Mouse (Mus musculus) kidney, adult 11 months (tissue): ENCODE measurements at regions not wholly inside any gene's neighbourhood (a gene's known extent, or its start where the extent isn't known, plus 50 kb on each side); places are given as distances from the start of the nearest gene placed in this dataset.

Experiments
- DNase-seq: peaks from one replicate; pipeline ENCODE4 v3.0.0; 2022

GRCm38 (mm10) chr10:83819266-83819949 lies 96.7 kb downstream of the 1500009L16Rik start:
- DNase-seq: peak; percentile 46

DNA sequence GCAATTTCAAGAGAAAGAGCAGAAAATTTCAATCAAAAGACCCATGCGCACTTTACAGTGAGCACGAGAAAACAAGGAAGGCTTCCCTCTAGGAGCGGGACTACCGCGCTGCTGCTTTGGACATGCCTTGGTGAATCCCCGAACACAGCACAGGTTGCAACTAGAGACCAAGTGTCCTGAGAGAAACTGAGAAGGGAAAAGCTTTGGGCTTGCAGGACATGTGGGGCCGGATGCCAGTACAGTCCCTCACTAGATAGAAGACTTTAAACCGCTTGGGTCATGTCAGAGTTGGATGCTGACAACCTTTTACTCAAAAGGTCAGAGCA lies 97.2 kb downstream of the 1500009L16Rik start:
- no peak for DNase-seq

DNA sequence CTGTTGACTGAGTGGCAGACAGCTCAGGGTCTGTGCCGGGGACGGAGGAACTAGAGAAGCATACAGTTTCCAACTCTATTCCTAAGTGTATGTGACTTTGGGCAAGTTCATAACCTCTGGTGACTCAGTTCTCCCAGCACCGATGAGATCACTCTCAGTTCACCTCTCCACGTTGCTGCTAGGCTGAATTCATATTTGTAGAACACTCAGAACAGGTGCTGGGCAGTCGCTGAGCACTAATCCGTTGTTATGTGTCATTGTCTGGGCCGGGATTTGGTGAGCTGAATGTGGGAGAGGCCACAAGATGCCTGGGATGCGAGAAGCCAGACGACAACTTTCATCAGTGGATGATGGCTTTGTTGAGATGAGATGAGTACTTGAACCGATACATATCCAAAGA lies 98.4 kb downstream of the 1500009L16Rik start:
- DNase-seq: no peak

DNA sequence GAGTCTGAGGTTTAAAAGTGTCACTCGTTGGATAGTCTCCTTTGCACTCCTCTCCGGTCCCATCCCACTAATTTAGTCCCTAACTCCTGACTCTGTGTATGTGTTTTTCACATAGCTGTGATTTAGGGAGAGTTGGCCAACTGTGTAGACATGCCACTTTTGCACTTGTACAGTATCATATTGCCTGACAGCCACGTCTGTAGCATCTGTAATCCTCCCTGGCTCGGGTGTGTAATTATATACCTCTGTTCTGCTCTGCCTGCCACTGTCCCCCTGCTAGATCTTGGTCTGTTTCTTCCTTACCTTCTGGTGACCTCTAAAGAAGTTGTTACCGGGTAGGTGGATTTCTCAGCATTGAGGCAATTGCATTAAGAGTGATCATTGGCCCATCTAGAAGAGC lies 103.4 kb downstream of the 1500009L16Rik start:
- no peak for DNase-seq

GRCm38 (mm10) chr10:83836351-83836750 lies 113.7 kb downstream of the 1500009L16Rik start:
- DNase-seq: peak; percentile 11

GRCm38 (mm10) chr10:83840226-83840625 lies 117.6 kb downstream of the 1500009L16Rik start:
- no peak for DNase-seq

GRCm38 (mm10) chr10:83850881-83851280 lies 128.2 kb downstream of the 1500009L16Rik start:
- no peak for DNase-seq

DNA sequence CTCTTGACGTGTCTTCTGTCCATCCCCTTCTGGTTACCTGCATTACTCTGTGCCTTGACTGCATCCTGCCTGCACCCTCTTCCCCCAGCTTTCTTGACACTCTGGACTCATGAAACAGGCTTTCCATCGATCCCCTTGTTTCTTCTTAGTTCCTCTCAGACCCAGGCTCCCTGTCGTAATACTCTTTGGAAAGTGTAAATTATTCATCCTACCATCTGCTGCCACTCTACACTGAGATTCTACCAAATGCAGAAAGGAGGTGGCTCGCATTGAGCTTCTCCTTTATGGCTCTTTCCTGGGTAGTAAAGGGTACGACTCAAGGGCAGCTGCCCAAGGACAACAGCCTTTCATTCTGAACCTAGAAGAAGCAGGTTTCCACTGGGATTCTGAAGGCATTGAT lies 129.5 kb downstream of the 1500009L16Rik start:
- DNase-seq: no peak

- DNase-seq: no peak
Observed at GRCm38 (mm10) chr10:83852806-83853205, 130.1 kb downstream of the 1500009L16Rik start.

DNA sequence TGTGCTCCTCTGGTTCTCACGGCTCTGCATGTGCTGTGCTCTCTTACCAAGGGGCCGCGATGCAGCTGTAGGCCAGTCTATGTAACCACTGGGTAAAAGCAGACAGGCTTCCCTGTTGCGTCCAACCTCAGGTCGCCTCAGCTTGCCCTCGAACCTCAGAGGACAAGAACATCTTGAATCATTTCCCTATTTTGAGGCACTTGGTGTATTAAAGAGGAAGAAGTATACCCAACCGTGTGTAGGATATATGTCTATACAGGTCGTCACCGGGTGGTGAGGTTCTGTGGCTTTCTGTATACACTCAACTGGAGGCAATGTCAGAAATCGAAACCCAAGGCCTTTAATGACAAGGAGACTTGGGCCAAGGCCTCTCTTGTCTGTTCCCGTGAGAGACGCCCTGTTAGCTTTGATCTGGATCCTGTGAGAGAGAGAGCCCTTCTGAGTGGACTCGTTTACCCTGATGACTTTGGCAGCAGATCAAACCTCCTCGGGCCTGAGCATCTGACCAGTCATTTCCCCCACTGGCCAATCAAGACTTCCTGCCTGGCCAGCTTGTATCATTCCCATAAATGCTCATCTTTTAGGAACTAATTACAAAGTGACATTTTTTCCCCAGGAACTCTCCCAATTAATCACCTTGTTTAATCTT lies 135.3 kb downstream of the 1500009L16Rik start:
- peak; percentile 21 for DNase-seq

GRCm38 (mm10) chr10:83858689-83859088 lies 136.0 kb downstream of the 1500009L16Rik start:
- no peak for DNase-seq

GRCm38 (mm10) chr10:83859633-83860032 lies 137.0 kb downstream of the 1500009L16Rik start:
- peak; percentile 46 for DNase-seq

DNA sequence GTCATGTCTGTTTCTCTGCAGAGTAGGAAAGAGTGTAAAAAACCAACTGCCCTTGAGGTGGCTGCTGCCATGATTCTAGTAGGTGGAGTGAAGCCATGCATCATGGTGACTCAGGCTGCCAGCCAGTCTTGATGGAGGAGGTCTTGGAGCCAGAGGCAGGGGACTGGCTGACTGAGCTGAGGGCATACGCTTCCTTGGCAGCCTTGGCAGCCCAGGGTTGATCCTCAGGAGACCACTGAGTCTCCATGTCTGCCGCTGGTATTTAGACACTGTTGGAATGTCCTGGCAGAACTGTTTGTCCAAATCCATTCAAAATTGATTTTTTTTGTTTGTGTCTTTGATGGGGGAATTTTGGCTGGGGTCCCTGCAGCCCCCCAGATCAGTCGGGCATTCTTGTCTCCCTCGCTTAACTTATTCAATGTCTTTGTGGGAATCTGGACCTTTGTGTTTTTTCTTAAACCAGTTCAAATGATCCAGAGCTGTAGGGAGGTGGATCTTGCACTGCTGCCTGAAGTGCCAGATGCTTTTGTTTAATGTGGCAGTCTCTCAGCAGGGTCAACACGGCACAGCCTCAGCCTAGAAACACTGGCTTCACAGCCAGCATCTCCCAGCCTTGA lies 139.0 kb downstream of the 1500009L16Rik start:
- no peak for DNase-seq

- no peak for DNase-seq
Observed at GRCm38 (mm10) chr10:83864591-83864990, 141.9 kb downstream of the 1500009L16Rik start.

DNA sequence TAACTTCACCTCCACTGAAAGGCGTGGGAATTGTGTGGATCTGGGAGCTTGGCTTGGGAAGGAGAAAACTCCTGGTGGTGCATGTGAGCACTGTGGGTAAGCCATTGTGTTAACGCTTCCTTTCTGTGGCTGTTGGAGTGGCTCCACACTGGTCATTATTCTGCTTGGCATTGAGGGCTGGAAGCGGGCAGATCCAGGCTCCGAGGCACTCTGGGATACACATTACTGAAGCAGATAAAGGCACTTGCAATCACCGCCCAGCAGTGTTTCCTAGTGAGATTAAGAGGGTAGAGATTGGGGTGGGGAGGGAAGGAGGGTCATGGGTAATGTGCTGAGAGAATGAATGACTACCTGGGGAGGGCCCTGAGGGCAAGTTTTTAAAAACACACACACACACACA lies 143.3 kb downstream of the 1500009L16Rik start:
- peak; percentile 44 for DNase-seq

DNA sequence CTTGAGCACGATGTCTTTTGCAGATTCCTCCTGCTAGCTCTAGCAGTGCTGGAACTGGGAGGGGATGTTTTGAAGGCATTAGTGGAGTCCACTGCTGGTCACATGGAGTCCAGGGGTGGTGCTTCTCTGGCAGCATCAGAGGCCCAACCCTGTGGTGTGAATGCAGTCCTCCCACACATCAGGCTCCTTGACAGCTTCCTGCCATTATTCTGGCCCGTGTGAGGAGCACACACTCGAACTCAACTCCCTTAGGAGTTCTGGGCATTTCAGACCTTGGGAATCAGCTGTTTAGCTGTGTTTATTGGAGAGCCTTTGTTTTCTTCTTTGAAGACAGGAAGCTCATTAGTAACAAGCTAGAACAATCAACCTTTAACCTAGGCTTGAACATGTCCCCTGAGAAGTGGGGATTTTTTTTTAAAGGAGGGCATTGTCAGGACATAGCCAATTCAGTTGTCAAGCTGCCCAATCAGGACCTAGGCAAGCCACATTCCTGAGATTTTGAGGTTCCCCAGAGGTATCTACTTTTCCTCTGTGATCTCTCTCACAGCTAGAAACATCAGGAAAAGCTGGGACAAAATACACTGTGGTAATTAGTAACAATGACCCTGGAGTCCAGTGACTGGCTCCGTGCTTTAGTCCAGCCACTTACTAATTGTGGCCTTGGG lies 149.2 kb downstream of the 1500009L16Rik start:
- peak; percentile 73 for DNase-seq

GRCm38 (mm10) chr10:83878745-83879144 lies 156.1 kb downstream of the 1500009L16Rik start:
- no peak for DNase-seq

DNA sequence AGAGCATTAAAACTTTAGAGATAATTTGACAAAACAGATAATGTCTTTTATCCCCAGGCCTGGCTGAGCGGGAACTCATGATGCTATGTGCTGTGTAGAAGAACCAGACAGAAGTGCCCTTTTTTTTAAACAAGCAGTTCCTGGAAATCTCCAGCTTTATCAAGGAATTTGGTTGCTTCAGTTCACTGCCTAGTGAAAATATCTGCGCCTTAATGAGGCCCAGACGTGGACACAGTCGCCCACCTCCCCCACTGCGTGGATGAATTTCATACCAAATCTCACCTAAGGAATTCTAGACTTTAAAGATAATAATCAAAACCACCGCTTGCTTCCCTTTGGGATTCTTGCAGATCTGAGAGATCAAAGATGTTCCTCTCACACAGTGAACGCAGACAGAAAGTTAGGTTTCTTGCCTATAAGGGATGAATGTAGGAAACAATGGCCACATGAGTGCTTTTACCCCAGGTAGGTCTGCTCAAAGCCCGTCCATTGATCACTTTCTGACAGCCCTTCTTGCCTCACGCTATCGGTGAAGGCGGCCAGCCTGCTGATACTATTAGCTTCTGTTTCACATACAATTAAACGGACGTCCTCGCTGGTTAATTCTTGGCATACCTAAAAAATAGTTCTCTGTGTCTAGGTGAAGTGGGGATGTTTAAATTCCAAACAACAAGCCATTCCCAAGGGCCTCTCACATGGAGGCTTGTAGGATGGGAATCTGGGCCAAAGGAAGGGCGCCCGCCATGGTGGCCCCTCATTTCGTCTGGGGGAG lies 159.6 kb downstream of the 1500009L16Rik start:
- DNase-seq: no peak

GRCm38 (mm10) chr10:83882891-83883185 lies 160.2 kb downstream of the 1500009L16Rik start:
- no peak for DNase-seq

DNA sequence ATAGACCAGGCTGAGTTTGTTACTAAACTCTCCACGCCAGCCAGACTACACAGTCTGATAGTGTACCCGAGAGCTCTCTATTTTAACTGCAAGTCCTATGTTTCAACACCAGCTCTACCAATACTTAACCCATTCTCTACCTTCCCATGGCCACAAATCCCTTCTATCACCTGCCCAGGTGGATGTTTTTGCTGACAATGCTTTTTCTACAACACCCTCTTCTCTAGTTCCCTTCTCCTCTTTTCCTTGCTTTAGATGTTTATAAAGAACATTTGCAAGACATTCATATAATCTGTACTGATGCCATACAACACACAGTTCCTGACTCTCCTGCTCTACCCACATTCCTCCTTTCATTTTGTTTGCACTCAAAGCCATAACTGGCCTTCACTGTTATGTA lies 161.9 kb downstream of the 1500009L16Rik start:
- no peak for DNase-seq

GRCm38 (mm10) chr10:83888587-83888986 lies 165.9 kb downstream of the 1500009L16Rik start:
- no peak for DNase-seq

DNA sequence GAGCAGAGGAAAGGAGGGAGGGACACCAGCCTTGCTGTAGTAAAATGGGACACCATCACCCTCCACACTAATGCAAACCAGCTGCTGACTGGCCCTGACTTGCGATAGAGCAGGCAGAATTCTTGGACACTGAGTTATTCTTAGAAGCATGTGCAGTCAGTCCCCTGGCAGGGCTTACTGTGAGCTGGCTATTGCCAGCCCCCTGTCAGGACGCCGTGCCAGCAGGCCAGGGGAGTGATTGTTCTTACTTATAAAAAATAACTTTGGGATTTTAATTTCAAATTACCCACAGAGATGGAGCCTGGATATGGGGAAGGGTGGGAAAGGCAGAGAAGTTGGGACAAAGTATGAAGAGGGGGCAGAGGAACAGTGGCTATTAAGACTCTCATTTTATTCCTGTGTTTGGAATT lies 173.1 kb downstream of the 1500009L16Rik start:
- DNase-seq: no peak

DNA sequence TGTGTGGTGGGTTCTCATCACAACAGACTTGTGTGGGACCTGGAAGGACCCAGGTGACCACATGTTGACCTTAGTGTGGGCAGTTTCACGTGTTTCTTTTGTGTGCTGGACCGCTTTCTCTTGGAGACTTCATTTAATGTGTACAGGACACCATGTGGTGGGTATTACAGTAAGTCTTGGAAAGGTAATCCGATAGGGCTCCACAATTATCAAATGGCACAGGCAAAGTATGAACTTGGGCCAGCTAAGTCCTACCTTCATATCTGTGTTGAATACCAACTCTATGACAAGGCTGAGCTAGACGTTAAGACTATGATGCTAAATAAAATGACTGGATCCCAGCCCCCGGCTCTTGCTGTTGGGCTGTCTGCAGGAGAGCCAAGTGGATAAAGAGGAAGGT lies 173.5 kb downstream of the 1500009L16Rik start:
- no peak for DNase-seq
